ENCODE assay signal across 7 mouse cellular contexts in genomic region chr3:34795103-34795983, GRCm38 (mm10).
DNase-seq lines count a peak whose midpoint lies in the region; ATAC-seq lines count a peak whose summit lies in the region.

No protein-coding gene starts in this region.

- peak; percentile 43 to 50 for DNase-seq in right cerebral cortex, postnatal 10 days (ENCODE audit: low spot score in 2 of 2)
- no peak for DNase-seq in right cerebral cortex, postnatal 4 days
- peak; percentile 82 for DNase-seq in forebrain, embryonic 11.5 days (ENCODE audit: low spot score)
- peak; percentile 58 for DNase-seq in hindlimb bud, embryonic 11.5 days (ENCODE audit: extremely low spot score, low read depth, low spot score)
- DNase-seq in midbrain, embryonic 10.5 days (ENCODE audit: low spot score) = peak; percentile 84
- DNase-seq in yolk sac, embryonic 10.5 days (ENCODE audit: low spot score) = peak; percentile 70
- DNase-seq in B cell, adult 2 months = no peak

- 19% methylated on average over 23 of the region's 23 CpGs for WGBS in forebrain, embryonic 11.5 days
- WGBS in midbrain, embryonic 10.5 days = 19% methylated on average over 23 of the region's 23 CpGs

- peak overlapping the region; percentile 62 for H3K4me2 ChIP-seq in forebrain, embryonic 11.5 days (ENCODE audit: low read depth, low read length, severe bottlenecking)

- no peaks in the 10 kb centered on the region for H3K27me3 ChIP-seq in forebrain, embryonic 11.5 days (ENCODE audit: control insufficient read depth, insufficient read depth, low read length)
- peaks cover 16% of the 10 kb centered on the region for H3K27me3 ChIP-seq in midbrain, embryonic 10.5 days (ENCODE audit: low read depth, poor library complexity, severe bottlenecking)

- H3K9me3 ChIP-seq in forebrain, embryonic 11.5 days (ENCODE audit: control insufficient read depth, low read length) = no peaks in the 10 kb centered on the region
- no peaks in the 10 kb centered on the region for H3K9me3 ChIP-seq in midbrain, embryonic 10.5 days (replicated peaks)

- ATAC-seq in forebrain, embryonic 11.5 days (replicated peaks; ENCODE audit: low FRiP score) = peak; percentile 93

- H3K4me3 ChIP-seq in forebrain, embryonic 11.5 days (ENCODE audit: low read depth, low read length) = peak overlapping the region; percentile 35
- H3K4me3 ChIP-seq in midbrain, embryonic 10.5 days = peak overlapping the region; percentile 57

- no peak overlapping the region for H3K27ac ChIP-seq in forebrain, embryonic 11.5 days (ENCODE audit: low read depth, low read length)
- H3K27ac ChIP-seq in midbrain, embryonic 10.5 days (replicated peaks) = peak overlapping the region; percentile 75

- peak overlapping the region; percentile 42; the same call in 1 of the 2 replicates for H3K9ac ChIP-seq in forebrain, embryonic 11.5 days (ENCODE audit: low read length)

- no peaks in the 10 kb centered on the region for H3K36me3 ChIP-seq in forebrain, embryonic 11.5 days (ENCODE audit: control insufficient read depth, insufficient read depth, low read length)
- H3K36me3 ChIP-seq in midbrain, embryonic 10.5 days = no peaks in the 10 kb centered on the region

- H3K4me1 ChIP-seq in forebrain, embryonic 11.5 days (replicated peaks; ENCODE audit: control insufficient read depth, insufficient read depth, low read length) = 0 out of 2 replicates have a peak, but pooled peaks cover 3% of the 10 kb centered on the region
- peaks cover 23% of the 10 kb centered on the region for H3K4me1 ChIP-seq in midbrain, embryonic 10.5 days

Comparison
In these comparisons a context has a peak if more than half of its experiments do, and no peak if none do; other contexts are left out.
1. DNase-seq: peak in right cerebral cortex, postnatal 10 days (2 of 2), forebrain, embryonic 11.5 days (single experiment), hindlimb bud, embryonic 11.5 days (single experiment), midbrain, embryonic 10.5 days (single experiment) and yolk sac, embryonic 10.5 days (single experiment); none in right cerebral cortex, postnatal 4 days (single experiment) and B cell, adult 2 months (0 of 2).